Mouse (Mus musculus) C2C12 (cell line): ENCODE data around the gene Mrnip.

Experiments used
- CEBPB ChIP-seq: IDR thresholded peaks from one replicate; pipeline ENCODE4 v1.6.1; 2011; ENCODE audit warnings: low read depth, mild to moderate bottlenecking, control low read depth, moderate library complexity
- CTCF ChIP-seq: IDR thresholded peaks from one replicate; pipeline ENCODE4 v1.5.1; 2011; ENCODE audit not compliant: control insufficient read depth, insufficient read depth, insufficient read length
- FOSL1 ChIP-seq: IDR thresholded peaks from one replicate; pipeline ENCODE4 v1.8.0; 2011; ENCODE audit warnings: mild to moderate bottlenecking, low read length; ENCODE audit not compliant: poor library complexity, insufficient read depth, severe bottlenecking
- MAX ChIP-seq: IDR thresholded peaks from one replicate; pipeline ENCODE4 v1.6.1; 2011; ENCODE audit warnings: mild to moderate bottlenecking, control low read depth
- MYOD1 ChIP-seq: IDR thresholded peaks from one replicate; pipeline ENCODE4 v1.6.1; 2011; ENCODE audit warnings: low read depth; ENCODE audit not compliant: control insufficient read depth, insufficient read length
- USF1 ChIP-seq: IDR thresholded peaks from one replicate; pipeline ENCODE4 v1.6.1; 2011; ENCODE audit warnings: low read depth, mild to moderate bottlenecking, control low read depth, moderate library complexity

DNA sequence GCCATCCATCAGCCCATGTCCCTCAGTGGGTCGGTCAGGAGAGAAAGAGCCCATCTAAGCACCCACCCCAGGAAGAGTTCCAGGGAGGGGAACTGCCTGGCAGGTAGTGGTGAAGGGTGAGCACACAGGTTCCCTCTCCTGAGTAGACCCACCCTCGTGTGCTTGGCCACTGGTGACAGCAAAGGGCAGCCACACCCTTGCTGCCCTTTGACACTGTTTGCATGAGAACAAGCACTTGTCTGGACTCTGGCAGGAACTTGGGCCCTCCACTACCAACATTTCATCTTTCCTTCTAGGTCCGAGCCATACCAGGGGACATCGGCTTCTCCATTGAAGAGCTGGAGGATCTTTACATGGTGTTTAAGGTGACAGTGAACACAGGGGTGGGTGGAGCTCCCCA lies 14.9 kb upstream of the Mrnip start:
- TF ChIP-seq MAX (no peak), USF1 (no peak), CTCF (no peak), FOSL1 (no peak), MYOD1 (no peak), CEBPB (no peak)
